Mouse (Mus musculus) intestine, postnatal 0 days (tissue): ENCODE measurements around the gene Pramel7. TPM values are rescaled to one million over a fixed set of nuclear protein-coding genes. Genes with fewer than 3 reads are reported as not detected.

ENCODE experiments used
- ATAC-seq: fragments of 200-750 bp; cut with Nextera tagmentation; 2 replicates; pipeline ENCODE4 v1.8.0; 2017; ENCODE audit warnings: mild to moderate bottlenecking, moderate TSS enrichment, moderate library complexity
- H3K27ac ChIP-seq: fragments of 300-500 bp; sonication (generic); 2 replicates; pipeline ENCODE4 v1.5.1; 2014; ENCODE audit warnings: mild to moderate bottlenecking, low read depth, low read length, moderate library complexity
- H3K27me3 ChIP-seq: fragments of 300-500 bp; sonication (generic); replicated peaks from 2 replicates; pipeline ENCODE4 v1.6.1; 2014; ENCODE audit warnings: low read length, mixed read lengths; ENCODE audit not compliant: control insufficient read depth, insufficient read depth
- H3K36me3 ChIP-seq: fragments of 300-500 bp; sonication (generic); 2 replicates; pipeline ENCODE4 v1.6.1; 2014; ENCODE audit warnings: mild to moderate bottlenecking, moderate library complexity; ENCODE audit not compliant: control insufficient read depth, insufficient read depth
- H3K4me1 ChIP-seq: fragments of 300-500 bp; sonication (generic); replicated peaks from 2 replicates; pipeline ENCODE4 v1.6.1; 2014; ENCODE audit warnings: antibody characterized with exemption, low read length, mixed read lengths; ENCODE audit not compliant: control insufficient read depth, insufficient read depth
- H3K4me2 ChIP-seq: fragments of 300-500 bp; sonication (generic); replicated peaks from 2 replicates; pipeline ENCODE4 v1.6.1; 2014; ENCODE audit warnings: low read depth, mild to moderate bottlenecking, moderate library complexity
- H3K4me3 ChIP-seq: fragments of 300-500 bp; sonication (generic); 2 replicates; pipeline ENCODE4 v1.5.1; 2014; ENCODE audit warnings: low read depth, low read length
- H3K9ac ChIP-seq: fragments of 300-500 bp; sonication (generic); 2 replicates; pipeline ENCODE4 v1.6.1; 2014; ENCODE audit warnings: mild to moderate bottlenecking, low read depth, low read length
- H3K9me3 ChIP-seq: fragments of 300-500 bp; sonication (generic); 2 replicates; pipeline ENCODE4 v1.6.1; 2016; ENCODE audit warnings: mixed run types; ENCODE audit not compliant: control insufficient read depth
- CTCF ChIP-seq: sonication (generic); IDR thresholded peaks from 2 replicates; pipeline ENCODE4 v1.5.1; 2016; ENCODE audit warnings: low read depth, mild to moderate bottlenecking, control low read depth, antibody characterized with exemption, moderate library complexity
- WGBS: fragments of 180-500 bp; shearing (Covaris S2); extraction: QIAGEN DNeasy Blood & Tissue Kit; methylation state at CpG from one replicate; pipeline ENCODE4 v1.1.7; 2014; 5-methylcytosine and 5-hydroxymethylcytosine counted together
- polyA plus RNA-seq: library from polyadenylated mRNA; unstranded; fragments of >200 nt; fragmentation: Nextera tagmentation; extraction: Ambion mirVana; gene quantifications from 2 replicates; pipeline ENCODE4 v1.2.1, GENCODE M21; 2015

Gene Pramel7
- polyA plus RNA-seq, 1 experiment from 2014 or later, result not detected

GRCm38 (mm10) chr2:87461769-87462168, 35.1 kb downstream of the Pramel7 start:
- no peaks in the 10 kb centered on the region for H3K27me3 ChIP-seq
- no peak for TF ChIP-seq CTCF
- H3K36me3 ChIP-seq, result no peaks in the 10 kb centered on the region
- 90% methylated on average over 4 of the region's 4 CpGs for WGBS
- H3K9me3 ChIP-seq, result 0 out of 2 replicates have a peak, but pooled peaks cover 2% of the 10 kb centered on the region
- H3K4me2 ChIP-seq, result no peak overlapping the region
- ATAC-seq, result no peak
- no peak overlapping the region for H3K27ac ChIP-seq
- H3K4me1 ChIP-seq, result no peaks in the 10 kb centered on the region
- no peak overlapping the region for H3K4me3 ChIP-seq
- H3K9ac ChIP-seq, result no peak overlapping the region

DNA sequence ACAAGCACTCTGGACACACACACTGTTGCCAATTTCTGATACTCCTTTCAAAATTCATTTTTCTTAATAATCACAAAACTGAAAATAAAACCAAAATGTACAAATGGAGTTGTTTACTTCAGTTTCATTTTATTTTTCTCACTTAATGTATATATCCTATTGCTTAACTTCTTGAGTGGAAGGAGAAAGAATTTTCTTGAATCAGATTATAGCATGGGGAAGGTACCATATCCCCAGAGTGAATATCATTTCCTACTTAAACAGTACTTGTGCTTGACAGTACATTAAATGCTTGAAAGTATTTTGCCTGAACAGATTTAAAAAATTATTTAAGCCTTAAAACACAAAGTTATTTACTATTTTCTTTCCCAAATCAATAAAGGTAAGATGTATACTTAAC, 43.2 kb downstream of the Pramel7 start, which contains the start of gene Olfr1126:
Gene Olfr1126 (plus strand): TSS at position 301 of the 400 bp plus-strand sequence.
- Histone ChIP-seq H3K4me3 (no peak within 1 kb of the TSS), H3K9me3 (no peaks in the 10 kb centered on the region), H3K4me2 (no peak within 1 kb of the TSS), H3K36me3 (no peaks in the 10 kb centered on the region), H3K4me1 (no peaks in the 10 kb centered on the region), H3K27ac (no peak within 1 kb of the TSS), H3K27me3 (no peaks in the 10 kb centered on the region), H3K9ac (no peak within 1 kb of the TSS)
- TF ChIP-seq CTCF, result no peak
- no peak for ATAC-seq

Other genes starting within 250 kb of the Pramel7 start
- not detected in 2 replicates for gene Olfr1115, start 249.1 kb downstream of the Pramel7 start, polyA plus RNA-seq
- not detected in 2 replicates for gene Olfr1116, start 229.6 kb downstream of the Pramel7 start, polyA plus RNA-seq
- not detected in 2 replicates for gene Olfr1118, start 189.5 kb downstream of the Pramel7 start, polyA plus RNA-seq
- not detected in 2 replicates for gene Olfr1120, start 142.3 kb downstream of the Pramel7 start, polyA plus RNA-seq
- not detected in 2 replicates for gene Olfr1121, start 127.2 kb downstream of the Pramel7 start, polyA plus RNA-seq
- not detected in 2 replicates for gene Olfr1122, start 111.2 kb downstream of the Pramel7 start, polyA plus RNA-seq
- gene Olfr1123, start 80.5 kb downstream of the Pramel7 start, polyA plus RNA-seq, result not detected in 2 replicates
- gene Olfr1124, start 66.8 kb downstream of the Pramel7 start, polyA plus RNA-seq, result not detected in 2 replicates
- not detected in 2 replicates for gene Olfr1126, start 43.1 kb downstream of the Pramel7 start, polyA plus RNA-seq
- not detected in 2 replicates for gene Pramel6, start 9.5 kb upstream of the Pramel7 start, polyA plus RNA-seq
- gene Olfr153, start 34.7 kb upstream of the Pramel7 start, polyA plus RNA-seq, result not detected in 2 replicates
- not detected in 2 replicates for gene Olfr1128, start 48.4 kb upstream of the Pramel7 start, polyA plus RNA-seq
- not detected in 2 replicates for gene Olfr1129, start 76.8 kb upstream of the Pramel7 start, polyA plus RNA-seq
- not detected in 2 replicates for gene Olfr1130, start 109.1 kb upstream of the Pramel7 start, polyA plus RNA-seq
- gene Olfr1131, start 130.0 kb upstream of the Pramel7 start, polyA plus RNA-seq, result not detected in 2 replicates
- not detected in 2 replicates for gene Olfr1132, start 140.4 kb upstream of the Pramel7 start, polyA plus RNA-seq
- gene Olfr1133, start 150.3 kb upstream of the Pramel7 start, polyA plus RNA-seq, result not detected in 2 replicates
- gene Olfr1134, start 161.4 kb upstream of the Pramel7 start, polyA plus RNA-seq, result not detected in 2 replicates
- not detected in 2 replicates for gene Olfr1135, start 176.6 kb upstream of the Pramel7 start, polyA plus RNA-seq
- not detected in 2 replicates for gene Olfr1136, start 196.9 kb upstream of the Pramel7 start, polyA plus RNA-seq
- not detected in 2 replicates for gene Olfr1137, start 216.1 kb upstream of the Pramel7 start, polyA plus RNA-seq
- gene Olfr1138, start 242.9 kb upstream of the Pramel7 start, polyA plus RNA-seq, result not detected in 2 replicates
- gene Olfr1140, start 246.7 kb upstream of the Pramel7 start, polyA plus RNA-seq, result not detected in 2 replicates